Mouse (Mus musculus): Measurements from ENCODE around the gene Tmem266.
A peak's percentile ranks its signal among the peaks of the same experiment; 100 is the strongest.

The Tmem266 gene

DNA sequence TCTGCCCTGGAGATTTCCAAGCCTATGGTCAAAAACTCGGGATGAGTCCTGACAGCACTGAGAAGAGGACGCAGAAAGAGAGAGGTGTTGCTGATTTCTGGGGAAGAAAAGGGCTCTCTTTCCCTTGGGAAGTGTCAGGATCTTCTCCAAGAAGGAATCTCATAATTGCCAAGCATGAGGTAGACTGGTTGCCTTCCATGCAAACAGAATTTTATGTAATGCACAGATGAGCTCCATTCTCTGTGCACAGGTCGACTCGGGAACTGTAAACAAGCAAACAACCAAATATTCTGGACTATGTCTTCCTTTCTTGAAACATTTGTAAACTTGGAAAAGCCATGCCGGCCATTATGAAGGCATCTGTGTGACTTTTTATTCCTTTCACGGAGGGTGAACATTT lies 2.7 kb downstream of the Tmem266 start:
- DNase-seq (ENCODE audit: low spot score in 2 of 2): no peak

DNA sequence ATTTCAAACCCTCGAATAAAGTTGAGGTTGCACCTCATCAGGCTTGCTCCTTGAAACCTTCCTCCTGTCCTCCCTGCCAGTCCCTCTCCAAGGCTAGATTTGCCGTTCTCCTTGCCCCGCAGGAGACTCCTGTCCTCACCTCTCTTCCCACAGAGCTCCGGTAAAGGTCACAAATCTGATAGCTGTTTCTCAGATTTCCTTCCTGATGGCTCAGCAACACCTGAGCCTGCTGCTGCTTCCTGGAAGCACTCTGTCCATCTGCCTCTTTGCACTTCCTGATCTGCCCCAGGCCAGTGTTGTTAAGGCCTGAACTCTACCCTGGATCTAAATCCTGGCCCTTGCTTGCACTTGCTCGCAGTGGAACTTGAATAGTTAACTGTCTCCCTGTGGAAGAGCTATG lies 5.8 kb downstream of the Tmem266 start:
- DNase-seq (ENCODE audit: low spot score in 2 of 2): no peak

DNA sequence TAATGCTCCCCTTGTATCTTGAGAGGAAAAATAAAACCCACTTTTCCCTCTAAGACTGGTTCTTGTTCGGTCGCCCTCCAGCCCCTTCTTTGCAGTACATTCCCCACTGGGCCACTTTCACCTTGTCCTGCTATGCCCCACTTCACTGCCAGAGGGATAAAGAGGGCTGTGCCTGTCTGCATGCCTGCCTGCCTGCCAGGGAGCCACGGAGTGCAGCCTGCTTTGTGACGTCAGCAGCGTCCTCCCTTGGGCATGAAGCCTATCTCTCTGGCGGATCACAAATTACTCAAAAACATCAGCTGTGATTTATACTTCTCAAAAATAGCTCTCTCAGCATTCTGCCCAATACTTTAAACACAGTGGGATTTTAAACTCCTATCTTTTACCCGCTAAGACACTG lies 6.2 kb downstream of the Tmem266 start:
- no peak for DNase-seq (ENCODE audit: low spot score in 2 of 2)

DNA sequence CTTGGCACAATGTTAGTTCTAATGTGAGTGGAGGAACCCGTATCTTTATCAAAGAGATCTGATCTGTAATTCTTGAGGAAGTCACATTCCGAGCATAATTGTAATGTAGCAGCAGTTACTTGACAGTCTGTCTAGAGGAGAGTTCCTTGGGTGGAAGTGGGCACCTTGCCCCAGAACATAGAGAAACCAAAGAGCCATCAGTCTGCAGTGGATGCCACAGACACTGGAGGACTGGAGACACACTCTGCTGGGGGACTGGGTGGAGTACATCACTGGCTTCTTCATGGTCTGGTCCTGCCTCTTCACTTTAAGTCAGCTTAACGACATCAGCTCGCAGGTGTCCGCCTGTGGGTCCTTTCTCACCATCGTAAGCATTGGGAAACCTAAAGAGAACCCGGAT lies 17.5 kb downstream of the Tmem266 start:
- no peak for DNase-seq (ENCODE audit: low spot score in 2 of 2)

DNA sequence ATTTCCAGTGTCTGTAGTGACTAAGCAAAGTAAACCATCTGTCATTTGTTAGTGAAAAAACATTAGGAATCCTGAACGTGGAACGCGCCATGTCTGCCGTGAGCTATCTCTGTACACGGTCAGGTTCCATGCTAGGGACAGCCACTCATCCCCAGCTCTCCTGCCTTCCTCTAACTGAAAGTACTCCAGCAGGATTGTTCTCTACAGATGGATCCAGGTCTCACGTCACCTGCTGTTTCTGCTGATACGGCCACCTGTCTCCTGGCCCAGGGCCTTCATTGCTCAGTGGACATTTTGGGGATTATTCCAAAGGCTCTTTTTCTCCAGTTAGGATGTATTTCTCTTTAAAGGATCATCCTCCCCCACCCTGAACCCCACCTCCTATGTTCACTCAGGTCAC lies 18.6 kb downstream of the Tmem266 start:
- no peak for DNase-seq (ENCODE audit: low spot score in 2 of 2)

DNA sequence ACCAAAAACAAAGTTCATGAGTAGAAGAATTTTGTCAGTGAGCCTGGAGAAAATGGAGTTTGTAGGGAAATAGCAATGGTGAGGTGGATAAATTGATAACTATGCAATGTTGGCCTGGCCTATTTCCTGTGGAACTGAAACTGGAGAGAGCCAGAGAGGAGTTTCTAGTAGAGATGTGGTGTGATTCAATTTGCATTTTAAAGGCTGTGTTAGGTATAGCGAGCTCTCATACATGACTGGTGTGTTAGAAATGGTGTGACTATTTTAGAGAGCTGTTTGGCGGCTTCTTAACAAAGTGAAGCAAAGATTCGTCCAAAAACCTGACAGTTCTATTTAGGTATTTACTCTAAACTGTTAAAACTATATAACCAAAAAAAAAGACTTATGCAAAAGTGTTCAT lies 22.0 kb downstream of the Tmem266 start:
- DNase-seq (ENCODE audit: low spot score in 2 of 2): no peak

DNA sequence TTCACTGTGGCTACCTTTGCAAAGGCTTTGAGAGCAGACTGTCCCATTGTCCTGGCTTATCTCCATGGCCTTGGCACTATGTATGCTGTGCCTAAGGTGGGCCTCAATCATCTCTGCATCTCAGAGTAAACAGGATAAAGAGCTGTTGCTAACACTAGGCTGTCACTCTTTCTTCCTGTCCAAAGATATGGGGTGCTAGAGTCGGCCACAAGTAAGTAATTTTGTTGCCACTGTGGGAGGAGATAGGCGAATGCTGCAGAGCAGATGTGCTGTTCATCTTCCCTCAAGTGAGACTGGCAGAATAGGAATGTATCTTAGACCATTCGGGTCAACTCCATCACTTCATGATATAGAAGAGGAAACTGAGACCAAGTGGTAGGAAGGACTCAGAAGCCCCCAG lies 28.0 kb downstream of the Tmem266 start:
- no peak for DNase-seq (ENCODE audit: low spot score in 2 of 2)

DNA sequence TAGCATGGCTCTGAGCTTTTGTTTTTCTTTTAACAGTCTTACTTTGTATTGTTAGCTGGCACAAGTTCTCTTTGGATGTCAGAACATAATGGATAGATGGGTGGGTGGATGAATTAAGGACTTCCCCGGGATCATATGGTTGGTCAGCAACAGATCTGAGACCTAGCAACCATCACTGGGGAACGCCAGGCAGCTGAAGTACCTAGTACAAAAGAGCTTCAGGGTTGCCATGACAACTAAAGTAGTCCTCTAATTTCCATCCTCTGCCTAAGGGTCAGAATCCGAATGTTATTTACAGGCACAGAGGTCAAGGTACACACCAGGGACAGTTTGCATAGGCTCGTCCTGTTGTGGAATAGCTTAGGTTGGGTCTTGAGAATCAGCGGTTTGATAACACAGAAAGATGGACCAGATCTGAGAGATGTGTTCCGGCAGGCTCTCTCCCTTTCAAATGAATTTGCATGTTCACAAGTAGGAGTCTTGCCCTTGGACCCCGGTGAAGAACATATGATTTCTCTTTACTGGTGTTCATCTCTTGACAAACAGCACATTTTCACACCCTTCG lies 28.6 kb downstream of the Tmem266 start:
- no peak for DNase-seq (ENCODE audit: low spot score in 2 of 2)

DNA sequence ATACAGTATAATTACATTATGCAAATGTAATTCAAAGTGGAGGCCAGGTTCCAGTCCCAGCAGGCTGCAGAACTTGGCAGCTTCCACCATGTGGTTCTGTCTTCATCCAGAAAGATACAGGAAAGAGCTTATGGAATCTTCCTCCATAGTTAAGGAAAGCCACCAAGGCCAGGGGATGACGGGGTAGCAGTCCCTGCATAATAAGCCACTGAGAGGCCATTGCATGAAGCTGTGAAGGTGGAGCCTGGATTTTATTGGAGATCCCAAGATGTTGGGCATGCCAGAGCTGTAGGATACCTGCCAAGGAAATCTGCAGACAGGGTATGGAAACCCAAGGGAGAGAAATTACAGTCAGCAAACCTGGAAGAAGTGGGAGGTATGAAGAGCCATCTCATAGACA lies 30.5 kb downstream of the Tmem266 start:
- DNase-seq (ENCODE audit: low spot score in 2 of 2): no peak

DNA sequence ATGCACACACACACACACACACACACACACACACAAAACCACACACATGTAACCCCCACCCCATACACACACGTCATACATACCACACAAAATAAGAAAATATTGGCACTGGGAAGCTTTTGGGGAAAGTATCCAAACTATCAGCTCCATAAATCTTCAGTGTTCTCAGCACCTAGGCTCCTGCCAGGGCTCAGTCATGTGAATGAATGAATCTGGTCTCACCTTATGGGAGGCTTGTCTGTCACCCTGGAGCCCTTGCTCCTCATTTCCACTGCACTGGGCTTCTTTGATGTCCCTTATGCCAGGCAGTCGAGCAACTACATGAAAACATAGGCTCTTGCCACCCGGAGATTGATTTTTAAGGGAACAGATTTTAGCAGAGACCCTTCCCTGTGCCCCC lies 33.7 kb downstream of the Tmem266 start:
- DNase-seq (ENCODE audit: low spot score in 2 of 2): no peak

DNA sequence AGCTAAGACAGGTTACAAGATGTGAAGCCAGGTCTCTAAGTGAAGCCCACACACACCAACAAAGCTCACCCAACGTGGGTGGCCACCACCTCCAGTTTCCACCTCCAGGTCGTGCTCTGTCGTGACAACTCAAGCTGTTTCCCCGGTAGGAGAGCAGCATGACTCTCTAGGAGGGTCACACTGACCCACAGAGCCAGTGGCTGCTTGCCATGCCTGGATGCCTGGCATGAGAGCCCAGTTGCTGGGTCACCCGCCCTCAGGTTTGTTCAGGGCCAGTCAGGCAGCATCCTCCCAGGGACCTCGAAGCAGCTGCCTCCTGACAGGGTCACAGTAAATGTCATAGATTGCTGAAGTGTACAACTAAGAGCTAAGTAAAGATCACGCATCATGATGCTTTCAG lies 34.1 kb downstream of the Tmem266 start:
- no peak for DNase-seq (ENCODE audit: low spot score in 2 of 2)

DNA sequence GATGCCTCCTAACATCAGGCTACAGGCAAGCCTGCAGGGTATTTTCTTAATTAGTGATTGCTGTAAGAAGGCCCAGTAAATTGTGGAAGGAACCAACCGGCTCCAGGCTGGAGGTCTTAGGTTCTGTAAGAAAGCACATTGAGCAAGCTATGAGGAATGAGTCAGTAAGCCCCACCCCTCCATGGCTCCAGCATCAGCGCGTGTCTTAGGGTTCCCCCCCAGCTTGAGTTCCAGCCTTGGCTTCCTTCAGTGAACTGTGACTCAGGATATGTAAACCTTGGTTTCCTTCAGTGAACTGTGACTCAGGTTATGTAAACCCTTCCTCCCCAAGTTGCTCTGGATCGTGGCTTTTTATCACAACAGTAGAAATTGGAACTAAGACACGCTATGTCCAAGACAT lies 35.3 kb downstream of the Tmem266 start:
- no peak for DNase-seq (ENCODE audit: low spot score in 2 of 2)

DNA sequence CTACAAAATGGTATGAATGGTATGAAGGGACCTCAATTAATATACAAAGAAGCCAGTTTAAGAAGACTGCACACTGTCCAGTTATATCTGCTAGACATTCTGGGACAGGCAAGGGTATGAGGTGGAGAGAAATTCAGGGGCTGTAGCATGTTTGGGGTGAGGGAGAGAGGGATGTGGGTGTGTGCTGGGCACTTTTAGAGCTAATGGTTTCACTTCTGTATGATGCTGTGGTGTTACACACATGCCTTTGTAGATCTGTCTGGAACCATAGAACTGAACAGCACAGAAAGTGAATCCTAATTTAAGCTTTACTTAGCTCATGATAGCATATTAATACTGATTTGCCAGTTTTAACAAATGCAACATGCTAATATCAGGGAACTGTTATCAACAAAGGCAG lies 37.0 kb downstream of the Tmem266 start:
- no peak for DNase-seq (ENCODE audit: low spot score in 2 of 2)

DNA sequence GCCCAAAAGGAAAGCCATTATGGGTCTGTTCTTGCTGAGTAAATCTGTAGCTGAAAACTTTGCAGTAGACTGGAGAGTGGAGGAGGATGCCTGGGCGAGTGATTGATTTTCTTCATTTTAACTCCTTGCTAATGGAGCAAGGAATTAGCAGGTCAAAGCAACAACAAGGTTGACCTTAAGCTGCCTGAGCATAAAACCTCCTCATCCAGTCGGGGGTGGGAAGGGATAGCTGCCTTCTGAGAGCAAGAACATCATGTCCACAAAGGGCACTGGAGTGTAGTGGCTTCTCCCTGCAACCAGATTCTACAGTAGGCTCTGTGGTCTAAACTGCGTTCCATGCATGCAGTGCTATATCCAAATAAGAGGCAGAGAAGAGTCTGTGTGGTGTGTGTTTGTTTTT lies 41.3 kb downstream of the Tmem266 start:
- no peak for DNase-seq (ENCODE audit: low spot score in 2 of 2)

DNA sequence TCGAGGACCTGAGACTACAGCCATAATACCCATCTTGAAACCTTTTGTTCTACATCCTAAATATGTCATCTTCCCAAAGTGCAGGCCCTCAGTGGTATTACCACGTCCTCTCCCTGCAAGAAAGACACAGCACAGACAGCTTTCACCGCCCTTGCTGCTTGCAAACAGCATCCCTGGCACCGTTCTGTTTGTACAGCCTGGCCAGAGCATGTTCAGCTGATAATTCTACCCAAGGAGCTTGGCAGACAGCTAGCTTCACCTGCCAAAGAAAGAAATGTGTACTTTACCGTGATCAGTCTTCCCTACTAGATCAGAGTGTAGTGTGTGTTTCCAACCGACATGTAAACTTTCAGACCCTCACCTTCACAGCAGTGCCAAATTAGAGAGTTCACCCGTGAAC lies 45.2 kb downstream of the Tmem266 start:
- DNase-seq (ENCODE audit: low spot score in 2 of 2): no peak

DNA sequence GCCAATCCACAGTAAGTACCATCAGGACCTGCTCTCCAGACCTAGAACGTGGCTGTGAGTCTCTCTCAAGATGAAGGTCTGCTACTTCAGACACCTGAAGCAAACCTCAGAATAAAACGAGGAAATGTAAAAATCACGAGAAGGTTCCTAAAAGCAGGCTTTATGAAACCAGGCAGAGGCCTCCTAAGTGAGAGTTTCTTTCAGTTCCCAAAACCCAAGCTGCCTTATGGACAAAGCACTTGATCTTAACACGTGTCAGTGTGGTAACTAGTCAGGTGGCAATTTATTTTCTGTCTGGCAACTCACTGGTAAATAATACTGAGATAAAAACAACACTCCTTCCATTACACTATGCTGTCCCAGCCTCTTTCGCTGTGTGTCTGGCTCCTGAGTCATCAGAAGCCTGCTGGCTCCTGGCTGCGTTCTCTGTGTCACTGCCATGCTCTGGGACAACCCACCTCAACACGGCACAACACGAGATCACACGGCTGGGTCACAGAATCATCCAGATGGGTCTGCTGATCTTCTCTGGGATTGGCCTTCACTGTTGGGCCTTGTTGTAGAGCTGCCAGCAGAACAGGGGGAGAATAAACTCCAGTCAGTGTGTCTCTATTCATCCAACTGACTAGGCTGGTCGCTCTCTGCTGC lies 51.0 kb downstream of the Tmem266 start:
- DNase-seq (ENCODE audit: low spot score in 2 of 2): peak in 1 of 2 experiments; percentile 20

DNA sequence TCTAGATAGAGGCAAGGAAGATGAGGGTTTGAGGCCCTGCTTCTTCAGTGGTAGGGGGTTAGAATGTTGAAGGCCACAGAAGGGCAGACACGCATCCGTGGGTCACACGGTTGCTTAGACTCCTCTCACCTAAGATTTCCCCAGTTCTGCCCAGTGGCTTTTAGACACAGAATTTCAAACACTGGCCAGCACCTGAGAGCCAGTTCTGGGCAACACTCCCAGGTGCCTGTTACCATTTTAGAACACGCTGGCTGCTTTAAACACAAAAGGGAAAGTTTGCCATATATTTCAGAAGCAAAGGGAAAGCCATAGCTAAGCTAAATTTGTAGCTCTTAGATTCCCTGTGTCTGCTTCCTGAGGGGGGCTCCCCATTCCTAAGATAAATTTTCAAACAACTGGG lies 54.7 kb downstream of the Tmem266 start:
- no peak for DNase-seq (ENCODE audit: low spot score in 2 of 2)

DNA sequence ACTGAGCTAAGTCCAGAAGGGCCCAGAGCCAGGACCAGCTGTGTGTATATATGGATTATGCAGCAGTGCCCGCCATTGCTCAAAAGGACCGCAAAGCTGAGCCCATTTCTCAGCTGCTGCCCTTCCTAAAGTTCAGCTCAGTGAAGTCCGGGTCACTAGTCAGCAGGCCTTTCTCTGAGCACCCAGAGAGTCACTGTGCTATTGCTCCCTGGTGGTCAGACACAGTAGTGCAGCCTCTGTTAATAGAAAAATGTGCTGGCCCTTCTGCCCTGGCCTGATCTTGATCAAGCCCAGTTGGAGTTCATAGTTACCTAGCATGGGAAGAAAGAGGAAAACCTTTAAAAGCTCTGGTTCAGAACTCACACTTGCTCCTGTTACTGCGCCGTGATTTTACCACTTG lies 55.7 kb downstream of the Tmem266 start:
- DNase-seq (ENCODE audit: low spot score in 2 of 2): peak in 1 of 2 experiments; percentile 16

DNA sequence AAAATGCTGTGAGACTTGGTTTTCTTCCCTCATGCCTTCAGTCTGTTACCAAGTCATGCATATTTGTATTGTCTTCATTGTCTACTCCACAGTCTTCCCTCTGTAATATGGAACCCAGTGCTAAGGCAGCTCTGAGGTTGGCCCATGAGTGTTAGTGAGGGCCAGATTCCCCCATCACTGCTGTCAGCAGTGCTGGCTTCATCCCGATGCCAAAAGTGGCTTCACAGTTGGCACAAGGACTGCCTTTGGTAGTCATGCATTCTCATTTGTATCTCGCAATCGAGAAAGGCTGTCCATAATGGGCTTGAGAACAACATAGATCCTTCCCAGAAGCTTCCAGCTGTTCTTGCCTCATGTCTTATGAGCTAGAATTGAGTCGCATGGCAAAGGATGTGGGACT lies 59.4 kb downstream of the Tmem266 start:
- no peak for DNase-seq (ENCODE audit: low spot score in 2 of 2)

DNA sequence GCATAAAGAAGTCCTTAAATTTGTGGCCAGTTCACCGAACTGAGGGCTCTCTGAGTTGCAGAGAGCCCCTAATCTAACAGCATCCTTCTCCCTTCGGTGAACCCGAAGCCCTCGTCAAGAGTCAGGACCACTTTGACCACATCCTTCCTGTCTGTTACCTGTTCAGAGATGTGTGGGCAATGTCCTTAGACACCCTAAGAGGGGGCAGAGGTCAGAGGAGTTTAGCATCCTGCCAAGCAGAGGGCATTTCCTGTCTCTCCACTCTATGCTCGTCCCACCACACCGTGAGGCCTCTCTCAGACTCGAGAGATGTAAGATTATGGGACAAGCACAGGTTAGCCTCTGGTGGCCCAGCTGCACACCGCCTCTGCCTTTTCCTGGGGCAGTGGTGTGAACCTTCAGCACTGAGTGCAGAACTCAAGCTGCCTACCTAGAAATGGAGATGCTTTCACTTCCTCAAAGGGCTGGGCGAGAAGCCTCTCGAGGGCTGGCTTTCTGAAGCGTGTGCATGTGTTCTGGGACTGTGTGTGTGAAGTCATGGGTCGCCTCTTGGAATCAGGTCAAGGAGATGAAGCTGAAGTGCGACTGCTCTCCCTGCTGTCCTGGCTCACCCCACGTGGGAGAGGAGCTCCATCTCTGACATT lies 61.3 kb downstream of the Tmem266 start:
- DNase-seq (ENCODE audit: low spot score in 2 of 2): peak; percentile 76 to 77

DNA sequence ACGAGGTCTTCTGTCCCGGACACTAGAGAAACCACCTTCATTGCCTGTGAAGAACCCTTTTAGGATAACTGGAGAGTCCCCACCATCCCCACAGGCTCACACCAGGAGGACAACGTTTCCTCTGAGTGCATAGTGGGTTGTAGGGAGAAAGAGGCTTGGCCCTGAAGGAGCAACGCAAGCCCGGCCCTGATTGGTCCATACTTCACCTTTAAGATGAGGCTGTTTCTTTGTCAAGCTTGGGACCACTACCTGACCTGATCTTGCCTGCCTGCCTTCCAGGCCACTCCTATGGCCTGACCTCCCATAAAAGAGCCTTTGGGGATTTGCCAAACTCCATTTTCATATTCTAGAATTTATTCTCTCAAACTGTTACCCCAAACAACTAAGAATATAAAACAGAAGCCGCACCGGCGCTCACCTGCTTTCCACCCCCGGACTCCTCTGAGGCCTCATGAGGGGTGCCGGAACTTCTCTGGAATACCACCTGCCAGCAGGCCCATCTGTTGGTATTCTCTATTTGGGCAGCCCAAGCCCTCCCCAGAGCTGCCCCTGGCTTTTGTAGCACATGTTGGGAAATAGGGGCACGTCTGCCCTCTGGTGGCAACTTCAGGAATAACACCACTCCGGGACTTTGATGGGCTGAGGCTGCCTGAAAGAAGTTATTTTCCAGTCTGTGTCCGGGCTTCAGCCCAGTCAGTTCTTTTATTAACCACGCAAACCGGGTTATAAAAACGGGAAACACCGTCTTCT lies 65.4 kb downstream of the Tmem266 start:
- DNase-seq (ENCODE audit: low spot score in 2 of 2): peak; percentile 53 to 58

DNA sequence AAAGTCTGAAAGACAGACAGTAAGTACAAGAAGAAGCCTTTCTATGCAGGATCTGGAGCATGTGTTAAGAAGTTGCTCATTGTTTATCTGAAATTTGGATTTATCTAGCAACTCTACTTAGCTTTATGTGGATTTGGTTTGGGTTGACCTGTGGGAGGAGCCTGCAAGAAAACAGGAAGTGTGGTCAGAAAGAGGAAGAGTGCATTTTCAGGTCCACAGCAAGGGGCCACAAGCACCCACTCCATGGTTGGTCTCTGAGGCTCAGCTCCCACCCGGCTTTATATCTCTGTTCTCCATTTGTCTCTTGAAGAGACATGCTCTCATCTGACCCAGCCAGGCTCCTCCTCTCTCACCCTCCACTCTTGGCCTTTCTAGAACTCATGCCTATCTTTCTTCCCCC lies 68.9 kb downstream of the Tmem266 start:
- DNase-seq (ENCODE audit: low spot score in 2 of 2): peak; percentile 35 to 43
